Mouse (Mus musculus) lung, embryonic 15.5 days (tissue): ENCODE measurements around the gene Rassf3. TPM values are rescaled to one million over a fixed set of nuclear protein-coding genes. Genes with fewer than 3 reads are reported as not detected.

Source experiments
- ATAC-seq: fragments of 200-750 bp; cut with Nextera tagmentation; 2 replicates; pipeline ENCODE4 v1.8.0; 2017; ENCODE audit warnings: moderate number of reproducible peaks, borderline replicate concordance; ENCODE audit not compliant: low FRiP score, low TSS enrichment; ENCODE audit errors: extremely low read depth
- H3K27ac ChIP-seq: fragments of 300-500 bp; sonication (generic); 2 replicates; pipeline ENCODE4 v1.5.1; 2015; ENCODE audit warnings: moderate library complexity, mild to moderate bottlenecking, inconsistent platforms
- H3K27me3 ChIP-seq: fragments of 300-500 bp; sonication (generic); 2 replicates; pipeline ENCODE4 v1.6.1; 2015; ENCODE audit warnings: inconsistent platforms
- H3K36me3 ChIP-seq: fragments of 300-500 bp; sonication (generic); 2 replicates; pipeline ENCODE4 v1.6.1; 2015; ENCODE audit warnings: inconsistent platforms
- H3K4me1 ChIP-seq: fragments of 300-500 bp; sonication (generic); 2 replicates; pipeline ENCODE4 v1.6.1; 2015; ENCODE audit warnings: inconsistent platforms
- H3K4me2 ChIP-seq: fragments of 300-500 bp; sonication (generic); 2 replicates; pipeline ENCODE4 v1.6.1; 2015; ENCODE audit warnings: inconsistent platforms, mild to moderate bottlenecking, moderate library complexity
- H3K4me3 ChIP-seq: fragments of 300-500 bp; sonication (generic); 2 replicates; pipeline ENCODE4 v1.5.1; 2015; ENCODE audit warnings: mild to moderate bottlenecking, inconsistent platforms
- H3K9ac ChIP-seq: fragments of 300-500 bp; sonication (generic); 2 replicates; pipeline ENCODE4 v1.6.1; 2015; ENCODE audit warnings: inconsistent platforms
- H3K9me3 ChIP-seq: fragments of 300-500 bp; sonication (generic); 2 replicates; pipeline ENCODE4 v1.6.1; 2016; ENCODE audit warnings: inconsistent platforms
- WGBS: fragments of 180-500 bp; shearing (Covaris S2); methylation state at CpG from one replicate; pipeline ENCODE4 v1.1.7; 2015; 5-methylcytosine and 5-hydroxymethylcytosine counted together
- polyA plus RNA-seq: library from polyadenylated mRNA; unstranded; fragments of >200 nt; fragmentation: Nextera tagmentation; extraction: Ambion mirVana; gene quantifications from 2 replicates; pipeline ENCODE4 v1.2.1, GENCODE M21; 2015

The Rassf3 gene
- polyA plus RNA-seq, 1 experiment from 2014 or later: 20.8 TPM

DNA sequence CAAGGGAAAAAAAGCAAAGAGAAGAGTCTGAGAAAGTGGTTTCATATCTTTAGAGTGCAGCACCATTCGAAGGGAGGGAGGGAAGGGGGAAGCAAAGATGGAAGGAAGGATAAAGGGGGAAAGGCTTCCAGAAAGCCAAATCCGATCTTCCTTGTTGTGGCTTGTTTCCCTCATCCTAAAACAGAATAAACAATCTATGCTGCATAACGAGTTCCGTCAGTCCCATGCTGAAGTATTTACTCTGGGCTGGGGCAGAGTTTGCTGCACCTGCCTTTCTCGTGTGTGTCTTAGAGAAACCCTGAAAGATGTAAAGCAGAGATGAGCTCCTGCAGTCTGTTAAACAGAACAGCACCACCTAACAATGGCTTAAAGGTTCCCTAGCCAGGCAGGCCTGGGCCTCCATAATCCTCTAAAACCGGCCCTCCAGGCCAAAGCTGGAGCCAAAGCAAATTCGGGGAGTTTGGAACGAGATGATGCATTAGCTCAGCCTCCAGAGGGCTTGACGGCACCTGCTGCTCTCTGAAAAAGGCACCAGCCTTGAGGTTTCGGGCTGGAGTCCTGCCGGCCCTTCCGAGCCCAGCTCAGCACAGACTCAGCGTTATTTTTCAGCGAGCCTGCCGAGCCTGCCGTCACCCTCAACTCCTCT is 43.4 kb downstream of the Rassf3 start:
- no peaks in the 10 kb centered on the region for H3K36me3 ChIP-seq
- 0 out of 2 replicates have a peak overlapping the region, but pooled peaks have one; percentile 11 for H3K9ac ChIP-seq
- peak overlapping the region; percentile 94 for H3K27ac ChIP-seq
- no peaks in the 10 kb centered on the region for H3K27me3 ChIP-seq
- H3K4me1 ChIP-seq: peaks cover 96% of the 10 kb centered on the region
- 30% methylated on average over 16 of the region's 16 CpGs for WGBS
- no peaks in the 10 kb centered on the region for H3K9me3 ChIP-seq
- H3K4me2 ChIP-seq: peak overlapping the region; percentile 33
- no peak for ATAC-seq
- no peak overlapping the region for H3K4me3 ChIP-seq

DNA sequence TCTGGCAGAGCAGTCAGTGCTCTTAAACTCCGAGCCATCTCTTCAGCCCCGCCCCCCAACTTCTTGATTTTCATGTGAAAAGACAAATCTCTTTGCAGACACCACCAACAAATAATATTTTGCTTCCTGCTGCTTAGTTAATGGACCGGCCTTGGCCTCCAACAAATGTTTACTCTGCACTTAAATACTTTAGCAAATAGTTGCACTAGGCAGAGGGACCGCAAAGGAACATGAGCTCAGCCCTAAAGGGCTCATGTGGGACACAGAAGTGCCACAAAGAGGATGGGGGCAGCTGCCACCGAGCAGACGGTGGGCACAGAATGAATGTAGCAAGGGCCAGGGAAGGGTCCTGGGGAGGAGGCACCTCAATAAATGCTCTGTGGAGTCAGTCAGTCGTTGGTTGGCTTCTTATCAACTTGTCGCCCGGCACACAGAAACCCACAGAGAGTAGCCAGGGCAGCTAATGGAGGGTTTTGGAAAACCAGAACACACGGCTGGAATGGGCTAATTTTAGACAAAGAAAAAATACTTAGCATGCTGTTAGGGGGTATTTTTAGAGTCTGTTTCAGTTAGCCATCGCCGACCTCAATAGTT is 44.0 kb downstream of the Rassf3 start:
- peaks cover 98% of the 10 kb centered on the region for H3K4me1 ChIP-seq
- H3K36me3 ChIP-seq: no peaks in the 10 kb centered on the region
- ATAC-seq: peak; percentile 21; the same call in 1 of the 2 replicates
- H3K4me3 ChIP-seq: no peak overlapping the region
- H3K9ac ChIP-seq: peak overlapping the region; percentile 11; the same call in 1 of the 2 replicates
- H3K27me3 ChIP-seq: no peaks in the 10 kb centered on the region
- H3K27ac ChIP-seq: peak overlapping the region; percentile 94
- H3K4me2 ChIP-seq: peak overlapping the region; percentile 33
- 12% methylated on average over 12 of the region's 12 CpGs for WGBS
- H3K9me3 ChIP-seq: no peaks in the 10 kb centered on the region

DNA sequence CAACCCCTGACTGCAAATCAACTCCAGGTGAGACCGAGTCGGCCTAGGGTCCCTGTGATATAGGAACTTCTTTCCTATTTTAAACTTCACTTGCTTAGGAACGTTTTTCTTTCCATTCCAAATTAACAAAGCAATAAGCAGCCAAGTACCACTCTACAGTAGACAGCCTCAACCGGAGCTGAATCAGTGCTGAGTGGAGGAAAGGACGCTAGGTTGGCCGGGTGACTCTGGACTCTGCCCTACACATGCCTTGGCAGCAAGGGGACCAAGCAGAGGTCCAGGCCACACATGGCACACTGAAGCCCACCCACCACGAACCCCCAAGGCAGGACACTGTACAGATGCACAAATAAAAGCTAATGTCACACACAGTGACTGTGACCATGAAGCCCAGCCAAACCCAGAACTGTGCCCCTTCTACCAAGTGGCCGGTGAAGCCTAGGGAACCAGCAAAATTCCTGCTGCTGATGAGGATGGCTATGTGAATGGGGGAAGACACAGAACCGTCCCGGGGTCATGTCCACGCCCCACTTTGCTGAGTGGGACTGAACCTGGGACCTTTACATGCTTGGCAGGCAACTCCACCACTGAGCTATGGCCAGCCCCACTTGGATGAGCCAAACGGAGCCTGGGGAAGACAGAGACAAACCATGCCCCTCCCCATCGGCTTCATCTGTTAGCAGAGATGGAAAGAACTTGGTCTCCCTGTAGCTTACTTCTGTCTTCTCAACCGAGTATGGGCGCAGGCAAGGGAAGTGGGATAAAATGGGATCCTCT is 45.2 kb downstream of the Rassf3 start:
- Histone ChIP-seq H3K9me3 (no peaks in the 10 kb centered on the region), H3K4me3 (no peak overlapping the region), H3K27ac (peak overlapping the region; percentile 94), H3K36me3 (no peaks in the 10 kb centered on the region), H3K27me3 (no peaks in the 10 kb centered on the region), H3K9ac (no peak overlapping the region), H3K4me2 (no peak overlapping the region; the same call in 1 of the 2 replicates), H3K4me1 (peaks cover 96% of the 10 kb centered on the region)
- no peak for ATAC-seq
- 53% methylated on average over 15 of the region's 15 CpGs for WGBS

DNA sequence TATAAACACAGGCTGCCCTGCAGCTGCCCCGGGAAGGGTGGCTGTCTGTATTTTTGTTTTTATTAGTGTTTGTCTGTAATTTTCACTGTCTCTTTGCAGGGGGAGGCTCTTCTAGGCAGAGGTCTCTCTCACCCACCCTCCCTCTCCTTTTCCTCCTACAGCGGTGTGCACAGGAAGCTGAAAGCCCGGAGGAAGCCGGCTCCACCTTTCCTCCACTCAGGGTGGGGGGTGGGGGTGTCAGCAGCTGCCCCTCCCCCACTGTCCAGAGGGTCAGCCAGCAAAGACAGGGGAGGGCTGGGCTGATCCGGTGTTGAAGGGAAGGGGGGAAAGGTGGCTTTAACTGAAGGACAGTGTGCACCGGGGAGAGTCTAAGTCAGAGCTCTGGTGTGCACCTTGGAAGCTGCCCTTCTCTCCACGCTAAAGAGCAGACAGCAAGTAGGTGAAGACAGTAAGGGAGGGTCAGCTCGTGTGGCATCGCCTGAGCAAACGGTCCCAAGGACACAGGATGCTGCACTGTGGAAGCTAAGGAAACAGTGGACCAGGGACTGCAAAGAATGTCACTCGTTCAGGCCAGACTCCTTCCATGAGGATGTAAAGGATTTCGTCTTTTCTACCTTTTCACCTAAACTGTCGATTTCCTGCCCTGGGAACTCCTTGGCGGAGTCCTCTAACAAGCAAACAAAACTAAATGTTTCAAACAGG is 46.0 kb downstream of the Rassf3 start:
- H3K27me3 ChIP-seq: no peaks in the 10 kb centered on the region
- no peaks in the 10 kb centered on the region for H3K36me3 ChIP-seq
- 9% methylated on average over 14 of the region's 14 CpGs for WGBS
- peak; percentile 43; the same call in 1 of the 2 replicates for ATAC-seq
- H3K4me3 ChIP-seq: no peak overlapping the region
- H3K27ac ChIP-seq: peak overlapping the region; percentile 94
- H3K4me1 ChIP-seq: peaks cover 93% of the 10 kb centered on the region
- H3K4me2 ChIP-seq: peak overlapping the region; percentile 42
- no peaks in the 10 kb centered on the region for H3K9me3 ChIP-seq
- no peak overlapping the region for H3K9ac ChIP-seq

DNA sequence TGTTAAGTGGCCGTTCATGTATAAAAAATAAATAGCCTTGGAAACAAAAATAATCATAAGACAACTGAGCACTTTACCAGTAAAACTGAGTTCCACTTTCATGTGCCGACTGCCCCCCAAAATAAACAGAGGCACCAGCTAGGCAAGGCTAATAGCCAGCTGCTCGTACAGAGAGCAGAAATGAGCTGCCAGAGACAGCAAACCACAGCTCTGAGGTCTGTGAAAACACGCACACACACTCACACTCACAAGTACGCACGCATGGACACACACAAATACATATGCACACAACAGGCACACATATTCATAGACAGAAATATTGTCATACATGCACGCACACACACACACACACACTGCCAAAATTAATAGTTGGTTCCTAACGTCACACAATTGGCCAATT is 46.6 kb downstream of the Rassf3 start:
- Histone ChIP-seq H3K27ac (peak overlapping the region; percentile 94), H3K9me3 (no peaks in the 10 kb centered on the region), H3K27me3 (no peaks in the 10 kb centered on the region), H3K4me2 (peak overlapping the region; percentile 42), H3K4me3 (no peak overlapping the region), H3K36me3 (no peaks in the 10 kb centered on the region), H3K4me1 (peaks cover 87% of the 10 kb centered on the region), H3K9ac (no peak overlapping the region)
- WGBS: 9% methylated on average over 8 of the region's 8 CpGs
- ATAC-seq: peak; percentile 43; the same call in 1 of the 2 replicates

DNA sequence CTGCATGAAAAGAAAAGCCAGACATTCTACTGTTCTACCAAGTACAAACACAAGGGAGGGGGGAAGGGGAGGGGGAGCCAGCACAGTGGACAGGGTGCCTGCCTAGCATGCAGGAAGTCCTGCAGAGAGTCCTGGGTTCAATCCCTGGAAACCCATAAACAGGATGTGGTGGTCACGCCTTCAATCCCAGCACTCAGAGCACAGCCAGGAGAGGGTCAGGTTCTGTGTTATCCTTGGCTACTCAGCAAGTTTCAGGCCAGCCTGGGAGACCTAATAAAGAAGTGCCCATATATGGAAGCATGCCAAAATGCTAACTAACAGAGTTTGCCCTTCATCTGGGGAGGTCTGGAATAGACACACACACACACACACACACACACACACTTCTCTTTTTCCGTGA is 47.1 kb downstream of the Rassf3 start:
- 13% methylated on average over 2 of the region's 2 CpGs for WGBS
- Histone ChIP-seq H3K36me3 (no peaks in the 10 kb centered on the region), H3K9me3 (no peaks in the 10 kb centered on the region), H3K27ac (peak overlapping the region; percentile 94), H3K4me2 (peak overlapping the region; percentile 42), H3K4me3 (no peak overlapping the region), H3K4me1 (peaks cover 86% of the 10 kb centered on the region), H3K27me3 (no peaks in the 10 kb centered on the region), H3K9ac (no peak overlapping the region)
- peak; percentile 63 for ATAC-seq

DNA sequence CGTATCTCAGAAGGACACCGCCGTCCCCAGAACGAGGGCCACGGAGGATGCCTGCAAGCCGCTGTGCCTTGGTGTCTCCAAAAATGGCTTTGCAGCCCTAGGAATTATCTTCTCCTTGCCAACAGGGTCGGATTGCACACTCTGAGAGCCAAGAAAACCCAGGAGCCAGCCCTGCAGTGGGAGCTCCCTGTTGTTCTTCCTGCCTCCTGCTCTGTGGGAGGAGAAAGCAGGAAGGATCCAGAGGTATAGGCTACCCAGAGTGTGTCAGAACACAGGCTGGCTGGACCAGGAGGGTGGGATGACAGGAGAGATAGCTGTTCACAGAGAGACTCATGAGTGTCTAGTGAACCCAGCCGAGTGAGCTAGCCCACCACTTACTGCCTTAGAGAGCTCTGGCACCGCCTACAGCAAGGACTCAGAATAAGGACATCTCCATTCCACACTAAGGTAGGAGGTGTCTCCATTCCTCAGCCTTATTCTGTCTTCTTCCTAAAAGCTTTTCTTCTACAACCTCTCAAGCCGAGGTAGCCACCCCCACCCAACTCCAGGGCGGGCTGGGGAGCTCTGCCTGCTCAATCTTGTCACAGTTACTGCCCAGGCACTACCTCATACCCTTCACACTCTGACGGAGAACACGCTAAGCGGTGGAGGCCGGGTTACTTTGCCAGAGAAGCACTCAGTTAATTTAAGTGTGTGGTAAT is 48.0 kb downstream of the Rassf3 start:
- Histone ChIP-seq H3K4me3 (no peak overlapping the region), H3K27me3 (no peaks in the 10 kb centered on the region), H3K4me2 (no peak overlapping the region), H3K27ac (peak overlapping the region; percentile 94), H3K36me3 (no peaks in the 10 kb centered on the region), H3K9ac (no peak overlapping the region), H3K4me1 (peaks cover 89% of the 10 kb centered on the region), H3K9me3 (no peaks in the 10 kb centered on the region)
- 65% methylated on average over 15 of the region's 15 CpGs for WGBS
- ATAC-seq: no peak

DNA sequence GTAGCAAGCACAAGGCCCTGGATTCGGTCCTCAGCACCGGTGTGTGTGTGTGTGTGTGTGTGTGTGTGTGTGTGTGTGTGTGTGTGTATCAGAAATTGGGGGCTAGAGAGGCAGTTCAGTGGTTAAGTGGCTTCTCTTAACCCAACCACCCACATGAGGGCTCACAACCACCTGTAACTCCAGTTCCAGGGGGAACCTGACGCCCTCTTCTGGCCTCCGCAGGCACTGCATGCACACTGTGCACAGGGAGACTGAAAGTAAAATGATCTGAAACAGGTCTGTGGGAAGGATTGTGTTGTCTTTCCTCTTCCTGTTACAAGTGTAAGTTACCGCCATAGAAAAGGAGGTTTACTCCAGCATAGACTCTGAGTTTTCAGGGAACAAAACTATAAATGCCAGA is 49.0 kb downstream of the Rassf3 start:
- no peaks in the 10 kb centered on the region for H3K36me3 ChIP-seq
- no peak overlapping the region for H3K9ac ChIP-seq
- peak overlapping the region; percentile 94 for H3K27ac ChIP-seq
- WGBS: 51% methylated on average over 5 of the region's 5 CpGs
- ATAC-seq: no peak
- peaks cover 84% of the 10 kb centered on the region for H3K4me1 ChIP-seq
- H3K27me3 ChIP-seq: no peaks in the 10 kb centered on the region
- no peaks in the 10 kb centered on the region for H3K9me3 ChIP-seq
- H3K4me2 ChIP-seq: no peak overlapping the region
- H3K4me3 ChIP-seq: no peak overlapping the region

DNA sequence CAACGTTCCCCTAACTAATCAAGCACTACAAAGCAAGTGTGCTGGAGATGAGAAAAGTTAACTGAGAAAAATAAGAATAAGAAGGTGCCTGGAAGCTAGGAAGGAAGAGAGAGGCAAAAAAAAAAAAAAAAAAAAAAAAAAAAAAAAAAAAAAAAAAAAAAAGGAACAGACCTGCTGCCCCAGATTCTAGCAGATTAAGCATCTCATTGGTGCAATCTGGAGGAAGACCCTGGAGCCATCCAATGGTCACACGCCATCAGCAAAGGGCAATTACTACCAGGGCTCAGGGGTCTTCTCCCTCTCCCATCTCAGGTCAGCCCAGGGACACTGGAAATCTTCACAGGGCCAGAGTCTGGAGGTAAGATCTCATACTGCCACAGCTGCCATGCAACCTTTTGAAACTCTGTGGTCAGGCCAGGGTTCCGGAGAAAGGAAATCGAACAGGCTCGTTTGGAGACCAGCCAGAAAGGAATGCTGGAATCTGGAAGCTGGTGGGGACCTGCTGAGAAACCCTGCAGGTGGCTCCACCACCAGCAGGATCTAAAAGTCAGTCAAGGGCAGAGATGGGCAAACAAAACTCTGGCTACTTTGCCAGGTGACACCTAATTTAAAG is 49.6 kb downstream of the Rassf3 start:
- WGBS: 14% methylated on average over 5 of the region's 5 CpGs

DNA sequence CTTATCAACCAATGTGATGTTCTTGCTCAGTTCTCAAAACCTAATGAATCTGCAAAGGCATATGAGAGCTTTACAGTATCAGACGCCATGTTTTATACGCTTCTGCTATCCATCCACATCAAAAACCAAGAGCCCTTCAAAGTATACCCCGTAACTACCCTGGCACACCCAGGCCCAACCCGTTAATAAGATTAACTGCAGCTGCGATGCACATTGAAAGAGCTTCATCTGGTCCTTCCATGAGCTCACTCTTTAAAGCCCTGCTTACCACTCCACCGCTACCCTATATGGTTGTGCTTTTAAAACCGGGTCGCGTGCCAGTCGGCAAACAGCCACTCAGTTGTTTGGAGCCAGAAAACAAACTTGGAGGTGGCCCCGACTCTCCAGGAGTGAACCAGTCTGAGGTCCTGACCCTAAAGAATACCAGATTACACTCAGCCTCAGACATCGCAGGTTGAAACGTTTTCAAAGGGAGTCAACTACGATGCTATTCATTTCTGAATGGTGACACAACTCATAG is 50.6 kb downstream of the Rassf3 start:
- Histone ChIP-seq H3K4me2 (no peak overlapping the region), H3K9me3 (no peaks in the 10 kb centered on the region), H3K36me3 (no peaks in the 10 kb centered on the region), H3K4me3 (no peak overlapping the region), H3K9ac (no peak overlapping the region), H3K4me1 (peaks cover 84% of the 10 kb centered on the region), H3K27me3 (no peaks in the 10 kb centered on the region), H3K27ac (peak overlapping the region; percentile 94; the same call in 1 of the 2 replicates)
- no peak for ATAC-seq
- 65% methylated on average over 14 of the region's 14 CpGs for WGBS

More for the DNA sequence above, 49.6 kb downstream of the Rassf3 start:
- peaks cover 84% of the 10 kb centered on the region for H3K4me1 ChIP-seq
- H3K27me3 ChIP-seq: no peaks in the 10 kb centered on the region
- H3K9ac ChIP-seq: no peak overlapping the region
- ATAC-seq: no peak
- H3K4me2 ChIP-seq: no peak overlapping the region
- H3K4me3 ChIP-seq: no peak overlapping the region
- no peaks in the 10 kb centered on the region for H3K36me3 ChIP-seq
- H3K27ac ChIP-seq: peak overlapping the region; percentile 94
- no peaks in the 10 kb centered on the region for H3K9me3 ChIP-seq
